Mouse (Mus musculus): ENCODE data around the gene Gm20671.
"Not testable (repeated sequence)": the region's sequence is repeated elsewhere in the genome, so short reads cannot be mapped to it uniquely, and the experiment has no call there.

Gene Gm20671

GRCm38 (mm10) chr5:32785313-32785915 lies 41.5 kb downstream of the Gm20671 start, which contains the start of gene Pisd:
Gene Pisd, minus strand, starts transcription at chr5:32785646.
- DNase-seq (ENCODE audit: low spot score in 2 of 2) = peak; percentile 93 to 94

- DNase-seq (ENCODE audit: low spot score in 2 of 2) = no peak
Measured at GRCm38 (mm10) chr5:32784726-32785125, 42.2 kb downstream of the Gm20671 start.

GRCm38 (mm10) chr5:32781596-32781995 lies 45.3 kb downstream of the Gm20671 start:
- no peak for DNase-seq (ENCODE audit: low spot score in 2 of 2)

DNA sequence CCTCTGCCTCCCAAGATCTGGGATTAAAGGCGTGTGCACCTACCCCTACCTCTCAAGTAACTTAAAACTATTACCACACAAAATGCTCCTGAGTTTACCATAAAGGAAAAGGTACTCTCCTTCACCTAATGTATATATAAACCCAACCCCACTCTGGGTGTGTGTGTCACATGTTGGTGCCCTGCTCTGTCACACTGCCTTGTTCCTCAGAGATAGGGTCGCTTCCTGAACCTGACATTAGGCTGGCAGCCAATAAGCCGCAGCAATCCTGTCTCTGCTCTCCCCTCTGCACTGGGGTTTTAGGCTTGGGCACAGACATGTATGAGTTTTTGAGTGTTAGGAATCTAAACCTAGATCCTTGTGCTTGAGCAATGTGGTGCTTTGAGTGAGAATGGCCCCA lies 48.7 kb downstream of the Gm20671 start:
- no peak for DNase-seq (ENCODE audit: low spot score in 2 of 2)

DNA sequence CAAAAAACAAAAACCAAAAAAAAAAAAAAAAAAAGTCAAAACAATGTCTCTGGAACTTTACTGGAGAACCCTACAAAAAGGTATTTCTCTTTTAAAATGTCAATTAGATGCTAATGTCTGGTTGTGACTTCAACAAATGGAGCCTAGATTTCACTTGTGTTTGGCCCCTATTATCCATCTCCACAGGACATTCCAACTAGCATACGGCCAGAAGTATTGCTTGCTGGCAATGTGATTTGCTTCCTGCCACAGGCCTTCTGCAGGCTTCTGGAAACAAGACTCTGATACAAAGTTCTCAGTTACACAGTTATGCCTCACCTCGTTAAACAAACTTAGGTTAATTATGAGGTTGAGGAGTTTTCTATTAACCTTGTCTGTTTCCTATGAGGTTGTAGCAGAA lies 54.5 kb downstream of the Gm20671 start:
- no peak for DNase-seq (ENCODE audit: low spot score in 2 of 2)

GRCm38 (mm10) chr5:32767636-32768373 lies 59.1 kb downstream of the Gm20671 start:
- DNase-seq (ENCODE audit: low spot score in 2 of 2) = no peak

- DNase-seq (ENCODE audit: low spot score in 2 of 2) = no peak
Measured at GRCm38 (mm10) chr5:32767004-32767403, 59.9 kb downstream of the Gm20671 start.

DNA sequence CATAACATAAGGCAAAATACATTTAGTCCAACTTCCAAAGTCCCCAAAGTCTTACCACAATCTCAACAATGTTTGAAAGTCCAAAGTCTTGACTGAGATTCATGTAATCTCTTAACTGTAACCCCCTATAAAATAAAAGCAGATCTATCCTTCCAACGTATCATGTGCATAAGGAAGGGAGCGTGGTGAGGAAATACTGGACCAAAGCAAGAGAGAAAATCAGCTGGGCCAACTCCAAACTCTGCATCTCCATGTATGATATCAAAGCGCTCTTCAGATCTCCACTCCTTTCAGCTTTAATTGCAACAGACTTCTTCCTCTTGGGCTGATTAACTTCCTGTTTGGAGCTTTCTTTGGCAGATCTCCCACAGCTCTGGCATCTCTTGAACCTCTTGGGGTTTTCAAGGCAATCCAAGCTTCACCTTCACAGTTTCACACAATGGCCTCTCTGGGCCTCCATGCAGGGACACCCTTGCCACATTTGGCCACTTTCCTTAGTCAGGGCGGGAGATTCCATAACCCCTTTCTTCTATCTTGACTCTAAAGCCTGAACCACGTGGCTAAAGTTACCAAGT lies 65.3 kb downstream of the Gm20671 start:
- DNase-seq (ENCODE audit: low spot score in 2 of 2) = no peak

DNA sequence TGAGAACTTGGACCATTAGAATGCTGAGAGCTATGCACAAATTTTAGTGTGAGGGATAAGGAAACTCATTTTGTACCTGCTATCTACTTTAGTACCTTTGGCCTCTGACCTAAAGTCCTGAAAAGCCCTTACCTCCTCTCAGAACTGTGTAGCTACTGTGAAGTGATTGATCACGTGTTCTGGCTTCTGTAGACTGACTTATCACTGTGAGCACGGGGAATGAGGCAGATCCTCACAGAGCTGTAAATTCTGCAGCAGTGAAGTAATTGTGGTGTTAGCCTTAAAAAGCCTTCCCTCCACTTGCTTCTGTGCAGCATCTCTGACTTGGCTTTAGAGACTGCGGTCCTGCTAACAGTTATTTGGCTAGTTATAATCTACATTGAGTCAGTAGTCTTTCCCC lies 66.1 kb downstream of the Gm20671 start:
- DNase-seq (ENCODE audit: low spot score in 2 of 2) = no peak

GRCm38 (mm10) chr5:32760352-32760751 lies 66.6 kb downstream of the Gm20671 start:
- not testable (repeated sequence) for DNase-seq (ENCODE audit: low spot score in 2 of 2)

DNA sequence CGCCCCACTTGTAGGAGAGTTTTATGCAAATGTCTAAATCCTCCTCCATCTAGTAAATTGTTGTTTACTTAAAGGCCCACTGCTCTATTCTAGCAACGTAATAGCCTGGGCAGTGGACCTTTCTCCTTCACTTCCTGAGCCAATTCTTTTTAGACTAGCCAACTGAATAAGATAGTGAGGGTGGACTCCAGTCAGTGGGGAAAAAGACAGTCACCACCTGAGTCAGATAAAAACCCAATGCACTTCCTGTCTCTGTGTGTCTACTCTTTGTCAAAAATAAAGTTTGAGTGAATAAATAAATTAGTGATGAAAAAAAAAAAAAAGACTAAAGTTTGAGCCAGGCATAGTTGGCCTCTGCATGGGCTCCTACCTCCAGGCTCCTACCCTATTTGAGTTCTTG lies 67.2 kb downstream of the Gm20671 start:
- no peak for DNase-seq (ENCODE audit: low spot score in 2 of 2)

- no peak for DNase-seq (ENCODE audit: low spot score in 2 of 2)
Measured at GRCm38 (mm10) chr5:32756141-32756540, 70.8 kb downstream of the Gm20671 start.

DNA sequence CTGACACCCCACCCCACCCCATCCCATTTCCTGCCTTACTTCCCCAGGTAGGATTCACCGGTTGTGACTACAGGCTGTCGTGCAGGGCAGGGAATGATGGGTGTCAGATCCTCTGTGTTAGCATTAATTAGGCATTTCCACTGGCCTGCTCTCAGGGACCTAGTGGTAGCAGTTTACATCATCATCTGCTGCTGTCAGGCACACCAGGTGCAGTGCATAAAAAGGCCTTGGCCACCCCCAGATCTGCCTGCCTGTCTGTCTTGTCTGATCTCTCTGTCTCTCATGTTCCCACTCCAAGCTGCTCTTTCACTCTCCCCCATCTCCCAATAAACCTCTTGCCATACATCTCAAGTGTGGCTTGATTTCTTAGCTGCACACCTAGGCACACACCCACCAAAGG lies 75.2 kb downstream of the Gm20671 start:
- no peak for DNase-seq (ENCODE audit: low spot score in 2 of 2)

DNA sequence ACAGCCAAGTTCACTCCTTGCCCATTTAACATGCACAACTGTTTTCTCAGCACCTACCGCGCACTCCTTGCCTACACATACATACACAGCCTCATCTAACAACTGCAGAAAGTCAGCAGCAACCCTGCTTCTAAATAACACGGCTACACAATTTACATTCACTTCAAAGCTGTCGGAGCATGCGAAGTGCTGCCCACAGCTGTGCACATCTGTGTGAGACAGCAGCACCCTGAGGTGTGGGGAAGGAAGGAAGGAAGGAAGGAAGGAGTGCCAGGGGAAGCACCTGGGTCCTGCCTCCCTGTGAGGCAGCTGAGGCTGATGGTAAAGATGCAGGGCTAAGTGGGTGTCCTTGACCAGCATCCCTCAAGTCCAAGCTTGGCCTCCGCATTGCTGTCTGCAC lies 78.0 kb downstream of the Gm20671 start:
- no peak for DNase-seq (ENCODE audit: low spot score in 2 of 2)

- DNase-seq (ENCODE audit: low spot score in 2 of 2) = peak; percentile 32 to 51
Measured at GRCm38 (mm10) chr5:32747650-32748375, 79.1 kb downstream of the Gm20671 start.

DNA sequence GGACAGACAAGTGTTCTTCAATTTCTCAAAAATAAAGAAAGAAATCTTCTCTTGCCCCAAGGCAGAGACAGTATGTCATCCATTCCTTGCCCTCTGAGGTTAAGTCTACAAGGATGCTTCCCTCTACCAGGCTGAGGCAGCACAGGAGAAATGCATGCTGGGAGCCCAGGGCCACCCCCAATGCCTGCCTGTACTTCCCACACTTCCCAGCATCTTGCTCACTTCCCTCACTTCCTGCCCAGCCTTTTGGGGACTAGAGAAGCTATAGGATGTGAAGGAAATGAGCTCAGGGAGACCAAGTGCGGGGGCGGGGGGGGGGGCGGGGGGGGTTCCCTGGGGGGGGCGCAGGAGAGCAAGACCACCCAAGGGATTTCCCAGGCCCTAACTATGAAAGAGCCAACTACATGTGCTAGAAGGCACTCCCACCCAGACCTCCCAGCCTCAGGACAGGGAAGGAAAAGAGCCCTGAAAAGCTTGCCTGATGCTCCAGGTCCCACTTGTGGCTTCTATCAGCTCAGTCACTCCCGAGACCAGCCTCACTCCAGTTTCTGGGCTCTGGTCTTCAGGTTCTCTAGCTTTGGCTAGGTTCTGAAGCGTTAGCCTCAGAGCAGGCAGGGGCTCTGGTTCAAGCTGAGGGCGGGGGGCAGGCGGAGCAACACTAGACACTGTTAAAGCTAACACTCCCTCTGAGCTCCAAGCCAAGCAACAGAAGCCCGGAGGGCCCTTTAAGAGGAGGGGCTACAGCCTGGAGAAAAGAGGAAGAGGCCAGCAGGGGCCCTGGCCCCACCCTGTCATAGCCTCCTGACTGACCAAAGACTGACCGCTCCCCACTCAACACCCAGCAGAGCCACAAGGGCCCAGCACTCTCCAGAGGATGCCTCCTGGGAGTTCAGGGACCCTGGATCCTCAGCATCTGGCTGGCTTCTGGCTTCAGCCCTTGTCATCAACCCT lies 80.9 kb downstream of the Gm20671 start:
- peak; percentile 78 to 82 for DNase-seq (ENCODE audit: low spot score in 2 of 2)

- no peak for DNase-seq (ENCODE audit: low spot score in 2 of 2)
Measured at GRCm38 (mm10) chr5:32742149-32742548, 84.8 kb downstream of the Gm20671 start.

- DNase-seq (ENCODE audit: low spot score in 2 of 2) = not testable (repeated sequence)
Measured at GRCm38 (mm10) chr5:32741377-32741776, 85.5 kb downstream of the Gm20671 start.

- DNase-seq (ENCODE audit: low spot score in 2 of 2) = not testable (repeated sequence)
Measured at GRCm38 (mm10) chr5:32740850-32741249, 86.1 kb downstream of the Gm20671 start.

GRCm38 (mm10) chr5:32740138-32740537 lies 86.8 kb downstream of the Gm20671 start:
- no peak for DNase-seq (ENCODE audit: low spot score in 2 of 2)

DNA sequence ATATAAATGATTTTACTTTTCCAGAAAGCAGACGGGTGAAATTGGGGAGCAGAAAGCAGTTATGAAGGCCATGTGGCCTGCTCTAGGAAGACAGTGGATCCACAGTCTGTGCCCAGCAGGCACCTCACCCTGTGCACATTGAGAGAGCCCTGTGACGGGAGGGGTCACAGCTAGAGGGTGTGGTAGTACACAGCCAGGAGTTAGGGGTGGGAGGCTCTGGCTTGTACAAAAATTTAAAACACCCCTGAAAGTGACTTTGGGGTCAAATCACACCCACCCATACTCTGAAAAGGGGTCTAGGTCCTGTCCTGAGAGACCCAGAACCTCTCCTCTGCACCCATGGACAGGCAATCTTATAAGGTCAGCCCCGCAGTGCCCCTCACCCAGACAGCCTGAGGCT lies 90.1 kb downstream of the Gm20671 start:
- DNase-seq (ENCODE audit: low spot score in 2 of 2) = not testable (repeated sequence)
